Comparison of ENCODE assay signal across 9 mouse cellular contexts in the genomic region with DNA sequence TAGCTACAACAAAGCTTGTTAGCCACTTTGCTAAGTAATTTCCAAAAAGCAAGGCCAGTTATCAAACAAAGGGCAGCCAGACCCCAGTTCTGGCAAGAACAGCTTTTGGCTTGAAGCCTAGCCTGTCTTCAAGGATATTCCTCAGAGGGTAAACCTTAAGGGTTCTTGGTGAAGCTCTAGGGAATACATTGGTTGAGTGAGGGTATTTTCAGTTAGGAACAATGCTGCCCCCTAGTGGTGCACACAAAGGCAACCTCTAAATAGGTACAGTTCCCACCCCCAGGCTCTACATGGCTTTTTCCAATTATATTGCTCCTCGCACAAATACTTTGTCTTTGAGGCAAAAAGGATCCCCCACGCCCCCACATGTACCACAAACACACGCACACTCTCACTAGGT. TPM values are rescaled to one million over a fixed set of nuclear protein-coding genes. Genes with fewer than 3 reads are reported as not detected.
DNase-seq lines count a peak whose midpoint lies in the region; ATAC-seq and TF ChIP-seq lines count a peak whose summit lies in the region.
"Had no signal": no experiment of that assay in that cellular context is flagged by ENCODE, and none has a peak within 500 bp of the region (broad histone marks: within the 10 kb centered on the region; RNA-seq: fewer than 3 reads in every experiment).

No protein-coding gene starts in this region.

- no peak overlapping the region for H3K4me2 ChIP-seq in hindbrain, embryonic 14.5 days (replicated peaks)
- no peak overlapping the region for H3K4me2 ChIP-seq in hindbrain, embryonic 12.5 days (replicated peaks)
- H3K4me2 ChIP-seq: embryonic facial prominence, embryonic 13.5 days had no signal

- WGBS in hindbrain, embryonic 14.5 days: 35% methylated on average over 3 of the region's 3 CpGs
- 43% methylated on average over 3 of the region's 3 CpGs for WGBS in hindbrain, embryonic 12.5 days
- WGBS in cerebellum, adult 2 months: 33% methylated on average over 3 of the region's 3 CpGs
- WGBS in spleen, adult 2 months: 40% methylated on average over 3 of the region's 3 CpGs

- no peak overlapping the region for H3K4me3 ChIP-seq in hindbrain, embryonic 14.5 days (replicated peaks; ENCODE audit: low read length)
- no peak overlapping the region for H3K4me3 ChIP-seq in hindbrain, embryonic 12.5 days
- H3K4me3 ChIP-seq in G1E (ENCODE audit: low read depth, low read length): no peak overlapping the region
- H3K4me3 ChIP-seq in cerebellum, adult 2 months (replicated peaks; ENCODE audit: insufficient read depth, low read depth, low read length): no peak overlapping the region
- no peak overlapping the region for H3K4me3 ChIP-seq in spleen, adult 2 months (ENCODE audit: extremely low read depth, insufficient read depth, insufficient read length)
- H3K4me3 ChIP-seq: embryonic facial prominence, embryonic 13.5 days had no signal

- H3K36me3 ChIP-seq in hindbrain, embryonic 14.5 days (replicated peaks; ENCODE audit: control insufficient read depth, insufficient read depth): peaks cover 47% of the 10 kb centered on the region
- H3K36me3 ChIP-seq in hindbrain, embryonic 12.5 days: peaks cover 47% of the 10 kb centered on the region
- peaks cover 62% of the 10 kb centered on the region for H3K36me3 ChIP-seq in G1E (replicated peaks)
- H3K36me3 ChIP-seq in spleen, adult 2 months (ENCODE audit: control insufficient read depth, insufficient read depth, low read length): peaks cover 14% of the 10 kb centered on the region

- no peak for TF ChIP-seq POLR2A in cerebellum, adult 2 months (IDR thresholded peaks at IDR 0.05; ENCODE audit: borderline replicate concordance, insufficient read depth, low read length)
- no peak for TF ChIP-seq POLR2A in spleen, adult 2 months (IDR thresholded peaks at IDR 0.05; ENCODE audit: low read depth, low read length)

- TF ChIP-seq CTCF in G1E (IDR thresholded peaks at IDR 0.05; ENCODE audit: low read depth, low read length): peak; percentile 61
- TF ChIP-seq CTCF in cerebellum, adult 2 months (IDR thresholded peaks at IDR 0.05; ENCODE audit: borderline replicate concordance, insufficient read depth, low read depth, low read length): peak; percentile 67
- peak; percentile 65; the same call in 1 of the 2 replicates for TF ChIP-seq CTCF in spleen, adult 2 months (IDR thresholded peaks at IDR 0.05; ENCODE audit: extremely low read depth, insufficient read depth, insufficient read length, insufficient replicate concordance)

- H3K27ac ChIP-seq in hindbrain, embryonic 14.5 days: no peak overlapping the region
- H3K27ac ChIP-seq in hindbrain, embryonic 12.5 days: no peak overlapping the region
- no peak overlapping the region for H3K27ac ChIP-seq in cerebellum, adult 2 months (ENCODE audit: insufficient read depth, low read length)
- no peak overlapping the region for H3K27ac ChIP-seq in spleen, adult 2 months (ENCODE audit: insufficient read depth, low read length)
- H3K27ac ChIP-seq: embryonic facial prominence, embryonic 13.5 days had no signal

- H3K9me3 ChIP-seq in hindbrain, embryonic 14.5 days (ENCODE audit: control insufficient read depth, low read length): no peaks in the 10 kb centered on the region
- H3K9me3 ChIP-seq in hindbrain, embryonic 12.5 days (replicated peaks): no peaks in the 10 kb centered on the region
- no peaks in the 10 kb centered on the region for H3K9me3 ChIP-seq in G1E (replicated peaks)
- H3K9me3 ChIP-seq: embryonic facial prominence, embryonic 13.5 days had no signal

- no peaks in the 10 kb centered on the region for H3K4me1 ChIP-seq in hindbrain, embryonic 14.5 days (replicated peaks; ENCODE audit: control insufficient read depth, insufficient read depth, low read length)
- H3K4me1 ChIP-seq in hindbrain, embryonic 12.5 days: no peaks in the 10 kb centered on the region
- H3K4me1 ChIP-seq in G1E (ENCODE audit: insufficient read depth, low read depth, low read length): peaks cover 10% of the 10 kb centered on the region
- no peaks in the 10 kb centered on the region for H3K4me1 ChIP-seq in cerebellum, adult 2 months (ENCODE audit: control insufficient read depth, insufficient read depth, low read length)
- no peaks in the 10 kb centered on the region for H3K4me1 ChIP-seq in spleen, adult 2 months (ENCODE audit: control insufficient read depth, insufficient read depth, insufficient read length)

- DNase-seq in hindbrain, embryonic 14.5 days (ENCODE audit: low spot score): peak; percentile 72
- peak; percentile 21 for DNase-seq in G1E (ENCODE audit: low spot score)
- peak; percentile 45 to 51 for DNase-seq in cerebellum, adult 2 months
- DNase-seq in frontal cortex, adult 2 months (ENCODE audit: extremely low spot score in 1 of 2, low spot score in 1 of 2): peak; percentile 37 to 86
- peak; percentile 71 for DNase-seq in layer of hippocampus, adult 9-11 months
- peak; percentile 17 to 68 for DNase-seq in lung, postnatal 4 days
- peak; percentile 32 to 45 for DNase-seq in spleen, adult 2 months (ENCODE audit: low read depth in 1 of 2, low spot score in 2 of 2)

- H3K27me3 ChIP-seq in hindbrain, embryonic 14.5 days (ENCODE audit: control insufficient read depth, insufficient read depth, low read length): no peaks in the 10 kb centered on the region
- H3K27me3 ChIP-seq in hindbrain, embryonic 12.5 days: no peaks in the 10 kb centered on the region
- peaks cover 3% of the 10 kb centered on the region for H3K27me3 ChIP-seq in G1E (ENCODE audit: insufficient read depth, low read length)
- H3K27me3 ChIP-seq in cerebellum, adult 2 months (ENCODE audit: control insufficient read depth, insufficient read depth, low read length): no peaks in the 10 kb centered on the region
- H3K27me3 ChIP-seq in spleen, adult 2 months (ENCODE audit: control insufficient read depth, insufficient read depth, low read length): no peaks in the 10 kb centered on the region
- H3K27me3 ChIP-seq: embryonic facial prominence, embryonic 13.5 days had no signal

- ATAC-seq in hindbrain, embryonic 14.5 days (ENCODE audit: low FRiP score): no peak
- no peak for ATAC-seq in hindbrain, embryonic 12.5 days (ENCODE audit: low FRiP score)
- no peak for ATAC-seq in G1E (ENCODE audit: extremely low read depth, insufficient number of reproducible peaks, low FRiP score, poor library complexity, severe bottlenecking)

- H3K9ac ChIP-seq in hindbrain, embryonic 14.5 days: no peak overlapping the region
- H3K9ac ChIP-seq in hindbrain, embryonic 12.5 days: no peak overlapping the region
- H3K9ac ChIP-seq: embryonic facial prominence, embryonic 13.5 days had no signal

RNA-seq across cellular contexts. Expression of a gene that starts 2.3 kb away (rescaled TPM):
- 2.7 and 2.9 TPM in 2 replicates for polyA plus RNA-seq in hindbrain, embryonic 14.5 days (2014; fragmentation: Nextera tagmentation; extraction: Ambion mirVana)
- 3.4 and 3.5 TPM in 2 replicates for polyA plus RNA-seq in hindbrain, embryonic 12.5 days (2016; fragmentation: Nextera tagmentation; extraction: Ambion mirVana)
- total RNA-seq in G1E (2014; fragmentation: Nextera tagmentation) (not detected in 2 replicates), G1E (2017) (0.12 and 0.76 TPM in 2 replicates)
- polyA plus RNA-seq in G1E (2012): 0.03 and 0.07 TPM in 2 replicates
- 2.8 and 4.1 TPM in 2 replicates for polyA plus RNA-seq in cerebellum, adult 2 months (2012; rRNA removed)
- 6.4 and 7.7 TPM in 2 replicates for polyA plus RNA-seq in frontal cortex, adult 2 months (2012; rRNA removed)
- 23.2 and 26.2 TPM in 2 replicates for polyA plus RNA-seq in spleen, adult 2 months (2012; rRNA removed)

RNA-seq across cellular contexts. Expression of a gene that starts 16.1 kb away (rescaled TPM):
- 0.72 and 1.0 TPM in 2 replicates for polyA plus RNA-seq in hindbrain, embryonic 14.5 days (2014; fragmentation: Nextera tagmentation; extraction: Ambion mirVana)
- 0.77 and 1.2 TPM in 2 replicates for polyA plus RNA-seq in hindbrain, embryonic 12.5 days (2016; fragmentation: Nextera tagmentation; extraction: Ambion mirVana)
- total RNA-seq in G1E (2014; fragmentation: Nextera tagmentation) (not detected in 2 replicates), G1E (2017) (0.11 TPM in 1 of 2 replicates, not detected in the other)
- not detected in 2 replicates for polyA plus RNA-seq in G1E (2012)
- polyA plus RNA-seq in cerebellum, adult 2 months (2012; rRNA removed): 0.21 and 0.39 TPM in 2 replicates
- polyA plus RNA-seq in frontal cortex, adult 2 months (2012; rRNA removed): 1.0 and 1.2 TPM in 2 replicates
- 0.14 and 0.22 TPM in 2 replicates for polyA plus RNA-seq in spleen, adult 2 months (2012; rRNA removed)

RNA-seq across cellular contexts. Expression of a gene that starts 41.5 kb away (rescaled TPM):
- polyA plus RNA-seq in hindbrain, embryonic 14.5 days (2014; fragmentation: Nextera tagmentation; extraction: Ambion mirVana): 52.3 and 53.2 TPM in 2 replicates
- polyA plus RNA-seq in hindbrain, embryonic 12.5 days (2016; fragmentation: Nextera tagmentation; extraction: Ambion mirVana): 45.6 and 45.9 TPM in 2 replicates
- total RNA-seq in G1E (2014; fragmentation: Nextera tagmentation): 25.7 and 27.8 TPM in 2 replicates
- total RNA-seq in G1E (2017): 23.8 TPM in 2 replicates
- 15.0 and 17.4 TPM in 2 replicates for polyA plus RNA-seq in G1E (2012)
- polyA plus RNA-seq in cerebellum, adult 2 months (2012; rRNA removed): 75.8 and 76.9 TPM in 2 replicates
- 67.6 and 71.5 TPM in 2 replicates for polyA plus RNA-seq in frontal cortex, adult 2 months (2012; rRNA removed)
- polyA plus RNA-seq in spleen, adult 2 months (2012; rRNA removed): 43.3 and 95.2 TPM in 2 replicates

RNA-seq across cellular contexts. Expression of a gene that starts 41.8 kb away (rescaled TPM):
- polyA plus RNA-seq in hindbrain, embryonic 14.5 days (2014; fragmentation: Nextera tagmentation; extraction: Ambion mirVana): 57.8 and 58.7 TPM in 2 replicates
- 65.8 and 70.6 TPM in 2 replicates for polyA plus RNA-seq in hindbrain, embryonic 12.5 days (2016; fragmentation: Nextera tagmentation; extraction: Ambion mirVana)
- 46.3 and 51.8 TPM in 2 replicates for total RNA-seq in G1E (2014; fragmentation: Nextera tagmentation)
- 33.9 and 41.9 TPM in 2 replicates for total RNA-seq in G1E (2017)
- 7.4 and 12.2 TPM in 2 replicates for polyA plus RNA-seq in G1E (2012)
- 51.4 and 54.5 TPM in 2 replicates for polyA plus RNA-seq in cerebellum, adult 2 months (2012; rRNA removed)
- 46.1 and 51.7 TPM in 2 replicates for polyA plus RNA-seq in frontal cortex, adult 2 months (2012; rRNA removed)
- polyA plus RNA-seq in spleen, adult 2 months (2012; rRNA removed): 16.3 and 17.5 TPM in 2 replicates

RNA-seq across cellular contexts. Expression of a gene that starts 51.1 kb away (rescaled TPM):
- not detected in 2 replicates for polyA plus RNA-seq in hindbrain, embryonic 14.5 days (2014; fragmentation: Nextera tagmentation; extraction: Ambion mirVana)
- not detected in 2 replicates for polyA plus RNA-seq in hindbrain, embryonic 12.5 days (2016; fragmentation: Nextera tagmentation; extraction: Ambion mirVana)
- not detected in 2 replicates for total RNA-seq in G1E (2014; fragmentation: Nextera tagmentation)
- not detected in 2 replicates for total RNA-seq in G1E (2017)
- polyA plus RNA-seq in G1E (2012): not detected in 2 replicates
- 0.16 TPM in 1 of 2 replicates, not detected in the other for polyA plus RNA-seq in cerebellum, adult 2 months (2012; rRNA removed)
- polyA plus RNA-seq in frontal cortex, adult 2 months (2012; rRNA removed): 0.18 TPM in 1 of 2 replicates, not detected in the other
- polyA plus RNA-seq in spleen, adult 2 months (2012; rRNA removed): 1.1 and 2.3 TPM in 2 replicates

Comparison
In these comparisons a context has a peak if more than half of its experiments do, and no peak if none do; other contexts are left out.
1. DNase-seq: peak in every context shown above with its lines; median percentile 72 in hindbrain, embryonic 14.5 days; 71 in layer of hippocampus, adult 9-11 months; 62 in frontal cortex, adult 2 months; 48 in cerebellum, adult 2 months; 42 in lung, postnatal 4 days; 38 in spleen, adult 2 months; 21 in G1E.